Mouse (Mus musculus) regulatory T cell (primary cell): Measurements from ENCODE around the gene Gm20388.

ENCODE experiments used
- in situ Hi-C: fragments of 300-600 bp; cut with MboI, MseI; formaldehyde crosslinking; loops from one replicate; pipeline ENCODE4 v1.15.1; 2025; ENCODE audit warnings: high pct_unique_total_duplicates

Gm20388 gene

DNA sequence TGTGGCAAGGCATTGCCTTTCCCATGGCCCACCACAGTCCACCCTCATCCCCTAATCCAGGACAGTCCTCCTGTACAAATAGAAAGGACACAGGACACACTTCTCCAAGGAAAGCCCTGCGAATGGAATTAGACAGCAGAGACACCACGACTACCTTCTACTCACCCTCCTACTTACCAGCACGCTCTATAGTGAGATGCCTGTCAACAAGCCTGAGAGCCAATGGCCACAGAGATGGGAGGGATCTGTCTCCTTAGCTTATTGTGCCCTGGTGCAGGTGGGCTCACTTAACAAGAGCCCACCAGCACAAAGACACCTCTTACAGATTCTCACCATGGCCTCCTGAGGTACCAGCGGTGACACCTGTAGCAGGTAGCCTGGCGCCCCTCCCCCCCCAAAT is 4482.4 kb downstream of the Gm20388 start:
- in situ Hi-C loops, result no loop called here

DNA sequence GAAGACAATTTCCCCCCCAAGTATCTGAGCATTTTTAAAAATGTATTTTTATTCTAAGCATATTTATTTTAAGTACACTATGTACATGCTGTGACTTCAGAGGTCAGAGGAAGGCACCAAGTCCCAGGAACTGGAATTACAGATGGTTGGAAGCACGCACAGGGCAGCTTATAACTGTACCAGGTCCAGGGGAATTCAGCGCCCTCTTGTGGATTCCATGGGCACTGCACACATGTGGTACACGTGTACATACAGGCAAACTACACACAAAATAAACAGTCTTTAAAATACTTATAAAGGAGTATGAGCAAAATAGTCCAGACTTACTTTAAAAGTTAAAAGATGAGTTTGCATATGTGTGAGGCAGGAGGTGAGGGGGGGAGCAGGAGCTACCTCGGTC is 4483.3 kb downstream of the Gm20388 start:
- in situ Hi-C loops, result no loop called here

DNA sequence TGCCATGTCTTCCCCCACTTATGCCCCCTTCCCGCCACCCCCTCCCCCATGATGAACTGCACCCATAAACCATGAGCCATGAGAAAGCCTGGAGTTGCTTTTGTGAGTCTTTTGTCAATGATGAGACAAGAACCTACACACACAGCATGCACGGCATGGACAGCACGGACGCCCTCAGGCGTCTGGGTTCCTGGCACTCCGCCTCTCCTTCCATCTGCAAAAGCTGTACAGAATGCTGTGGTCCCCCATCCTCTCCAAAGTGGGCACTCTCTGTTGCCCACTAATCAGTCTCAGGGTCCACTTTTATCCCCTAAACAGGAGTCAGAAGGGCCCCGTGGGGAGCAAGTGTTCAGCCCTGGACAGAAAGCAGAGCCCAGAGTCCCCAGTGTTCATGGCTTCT is 4484.3 kb downstream of the Gm20388 start:
- in situ Hi-C loops, result no loop called here
